Mouse (Mus musculus) kidney, postnatal 4 days (tissue): Measurements from ENCODE around the gene Larp1.
A peak's percentile ranks its signal among the peaks of the same experiment; 100 is the strongest.

ENCODE experiments used
- DNase-seq, 2 experiments: peaks; one replicate each; pipeline ENCODE4 v3.0.0; 2021; ENCODE audit warnings: mixed read lengths in 2 of 2

The Larp1 gene

GRCm38 (mm10) chr11:58003734-58004133, 5.1 kb upstream of the Larp1 start:
- no peak for DNase-seq

DNA sequence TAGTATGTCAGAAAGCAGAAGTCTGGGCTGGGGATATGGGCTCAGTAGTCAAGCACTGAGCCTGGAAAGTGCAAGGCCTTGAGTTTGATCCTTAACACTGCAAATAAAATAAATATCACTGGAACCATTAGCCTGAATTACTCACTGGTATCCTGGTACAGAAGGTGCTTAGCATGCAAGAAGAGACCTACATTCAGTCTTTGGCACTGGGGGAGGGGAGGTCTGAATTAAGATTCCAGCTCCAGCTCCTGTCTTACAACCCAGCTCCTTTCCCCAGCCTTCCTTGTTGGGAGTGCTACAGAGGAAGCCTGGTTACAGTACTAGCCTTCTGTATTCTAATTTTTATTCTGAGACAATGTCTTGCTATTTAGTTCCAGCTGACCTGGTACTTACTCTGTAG, 3.8 kb upstream of the Larp1 start:
- DNase-seq = no peak

GRCm38 (mm10) chr11:58008013-58008412, 851 bp upstream of the Larp1 start:
- DNase-seq = no peak

GRCm38 (mm10) chr11:58008437-58009050, 320 bp upstream of the Larp1 start:
- DNase-seq = peak; percentile 88 to 94

DNA sequence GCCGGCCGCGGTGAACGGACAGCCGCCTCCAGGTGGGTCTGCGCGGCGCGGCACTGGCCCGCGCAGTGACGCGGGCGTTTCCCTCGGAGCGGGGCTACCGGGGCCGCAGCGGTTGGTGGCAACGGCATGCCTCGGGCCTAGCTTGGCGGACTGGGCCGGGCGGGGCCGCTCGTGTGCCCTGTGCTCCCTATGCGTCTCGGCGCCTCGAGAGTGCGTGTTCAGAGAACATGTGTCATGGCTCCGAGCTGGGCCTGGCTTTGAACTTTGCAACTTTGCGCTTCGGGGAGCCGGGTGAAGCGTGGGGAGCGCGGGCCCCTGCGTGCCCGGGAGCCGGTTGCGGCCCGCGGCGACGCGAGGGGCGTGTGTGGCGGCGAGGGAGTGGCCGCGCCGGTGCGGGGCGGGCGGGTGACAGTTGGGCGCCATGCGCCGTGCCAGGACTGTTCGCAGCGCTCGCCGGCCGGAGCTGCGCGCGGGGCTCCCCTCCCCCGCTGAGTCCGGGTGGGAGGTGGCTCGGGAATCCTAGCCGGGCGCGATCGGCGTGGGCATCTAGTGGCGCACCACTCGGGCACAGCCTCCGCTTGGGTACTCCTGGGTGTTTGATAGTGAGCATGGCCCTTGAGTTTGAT, 765 bp downstream of the Larp1 start:
- peak; percentile 75 to 84 for DNase-seq

GRCm38 (mm10) chr11:58010226-58010781, 1.4 kb downstream of the Larp1 start:
- peak in 1 of 2 experiments; percentile 20 for DNase-seq

DNA sequence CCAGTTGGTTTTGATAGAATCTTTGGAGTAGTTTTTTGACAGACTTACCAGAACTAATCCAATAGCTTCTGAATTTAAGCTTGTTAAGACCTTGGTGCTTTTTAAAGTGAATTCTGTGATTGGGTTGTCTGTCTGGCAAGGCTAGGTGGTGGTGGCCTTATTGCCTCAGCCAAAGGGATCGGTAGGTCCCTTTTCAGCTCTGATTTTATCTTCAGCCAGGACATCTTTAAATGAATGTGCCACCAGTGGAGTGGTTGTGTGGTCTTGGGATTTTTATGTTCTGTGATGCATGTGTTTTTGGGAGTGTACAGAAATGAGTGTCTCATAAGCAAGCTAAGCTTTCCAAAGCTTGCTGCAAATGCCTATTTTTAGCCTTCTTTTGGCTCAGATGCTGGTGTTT, 2.1 kb downstream of the Larp1 start:
- DNase-seq = no peak

GRCm38 (mm10) chr11:58011813-58012212, 2.9 kb downstream of the Larp1 start:
- DNase-seq = no peak

- no peak for DNase-seq
Observed at GRCm38 (mm10) chr11:58012674-58013073, 3.8 kb downstream of the Larp1 start.

DNA sequence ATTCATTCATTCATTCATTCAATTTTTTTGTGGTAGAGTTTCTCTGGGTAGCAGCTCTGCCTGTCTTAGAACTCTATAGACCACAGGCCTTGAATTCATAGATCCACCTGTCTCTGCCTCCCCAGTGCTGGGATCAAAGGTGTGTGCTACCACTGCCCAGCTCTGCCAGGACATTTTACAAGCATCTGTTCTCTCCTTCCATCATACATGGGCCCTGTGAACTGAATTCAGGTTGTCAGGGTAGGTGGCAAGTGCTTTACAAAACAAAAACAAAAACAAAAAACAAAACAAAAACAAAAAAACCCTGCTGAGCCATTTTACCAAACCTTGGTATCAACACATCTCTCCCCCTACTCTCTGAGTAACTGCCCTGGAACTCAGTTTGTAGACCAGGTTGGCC, 4.2 kb downstream of the Larp1 start:
- no peak for DNase-seq

- DNase-seq = no peak
Observed at GRCm38 (mm10) chr11:58014604-58015003, 5.7 kb downstream of the Larp1 start.

DNA sequence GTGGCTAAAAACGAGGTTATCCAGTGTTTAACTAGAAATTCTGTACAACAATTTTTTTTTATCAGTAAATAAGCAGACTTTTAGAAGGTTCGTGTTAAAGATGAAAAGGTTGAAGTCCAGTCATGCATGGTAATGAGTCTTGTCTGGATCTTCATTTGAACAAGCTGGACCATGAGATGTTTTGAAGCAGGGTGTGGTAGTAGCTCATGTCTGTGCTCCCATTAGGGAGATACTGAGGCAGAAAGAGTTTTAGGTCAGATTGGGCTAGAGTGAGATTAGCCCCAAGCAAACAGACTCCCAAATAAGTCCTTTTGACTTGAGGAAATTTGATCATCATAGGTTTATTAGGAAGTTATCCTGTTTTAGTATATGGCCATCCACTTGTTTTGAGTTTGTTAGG, 6.5 kb downstream of the Larp1 start:
- DNase-seq = no peak

GRCm38 (mm10) chr11:58016371-58016770, 7.5 kb downstream of the Larp1 start:
- DNase-seq = no peak

DNA sequence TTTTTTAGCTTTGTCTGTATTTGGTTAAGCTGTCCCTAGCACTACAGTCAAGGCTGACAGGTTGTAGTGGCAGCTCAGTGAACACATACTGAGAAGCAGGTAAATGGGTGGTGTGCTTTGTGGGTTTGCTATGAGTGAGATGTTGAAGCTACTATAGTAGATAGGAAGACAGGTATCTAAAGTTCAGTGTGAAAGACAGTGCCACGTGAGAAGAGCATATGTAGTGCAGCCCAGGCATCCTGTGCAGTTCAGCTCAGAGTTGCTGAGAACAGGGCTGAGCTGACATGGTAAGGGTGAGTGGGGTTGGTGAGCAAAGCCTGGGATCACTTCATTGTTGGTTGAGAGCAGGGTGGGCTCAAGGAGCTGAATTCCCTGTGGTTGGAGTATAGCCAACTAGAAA, 8.6 kb downstream of the Larp1 start:
- no peak for DNase-seq

- DNase-seq = peak in 1 of 2 experiments; percentile 28
Observed at GRCm38 (mm10) chr11:58018287-58018686, 9.4 kb downstream of the Larp1 start.

DNA sequence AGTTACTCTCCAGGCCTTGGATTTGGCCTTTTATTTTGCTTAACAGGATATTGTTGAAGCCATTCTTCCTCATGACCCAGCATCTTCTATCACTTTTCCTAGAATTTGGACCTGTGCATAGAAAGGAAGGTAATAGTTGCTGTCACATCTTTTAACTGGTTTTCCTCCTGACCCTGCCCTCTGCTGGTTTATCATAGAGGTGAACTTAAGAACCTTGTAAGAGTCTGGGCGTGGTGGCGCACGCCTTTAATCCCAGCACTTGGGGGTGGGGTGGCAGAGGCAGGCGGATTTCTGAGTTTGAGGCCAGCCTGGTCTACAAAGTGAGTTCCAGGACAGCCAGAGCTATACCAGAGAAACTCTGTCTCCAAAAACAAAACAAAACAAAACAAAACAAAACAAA, 9.8 kb downstream of the Larp1 start:
- DNase-seq = no peak

DNA sequence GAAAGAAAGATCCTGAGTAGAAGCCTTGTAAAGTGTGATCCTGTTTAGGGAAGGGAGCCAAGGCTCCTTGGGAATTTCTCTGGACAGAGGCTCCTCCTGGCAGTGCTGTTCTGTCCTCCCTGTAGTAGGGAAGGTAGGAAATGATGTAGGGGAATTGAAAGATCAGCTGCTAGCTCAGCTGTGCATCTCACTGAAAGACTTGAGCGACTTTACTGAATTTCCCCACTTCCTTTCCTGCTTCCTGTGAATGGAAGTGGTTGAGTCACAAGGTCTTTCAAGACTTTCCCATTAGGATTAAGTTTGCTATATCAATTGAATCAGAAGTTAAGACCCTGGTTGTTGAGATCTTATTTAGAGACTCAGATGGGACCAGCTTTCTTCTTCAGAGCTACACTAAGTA, 12.2 kb downstream of the Larp1 start:
- DNase-seq = no peak

DNA sequence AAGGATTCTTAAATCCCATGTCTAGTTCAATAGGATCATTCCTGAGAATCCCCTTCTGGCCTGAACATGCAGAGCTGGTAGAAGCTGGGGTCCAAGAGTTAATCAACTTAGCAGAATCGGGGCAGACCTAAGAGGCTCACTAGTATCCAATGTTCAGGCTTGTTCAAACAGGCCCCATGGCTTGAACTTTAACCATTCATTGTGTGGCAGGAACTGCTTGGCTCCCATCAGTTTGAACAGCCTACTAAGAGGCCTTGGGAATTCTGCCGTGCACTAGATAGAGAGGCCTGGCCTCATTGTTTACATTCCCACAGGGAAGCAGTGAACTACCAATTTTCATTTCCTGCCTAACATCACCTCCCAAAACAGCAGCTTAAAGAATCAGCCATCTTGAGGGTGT, 12.8 kb downstream of the Larp1 start:
- DNase-seq = no peak

GRCm38 (mm10) chr11:58024271-58024670, 15.4 kb downstream of the Larp1 start:
- DNase-seq = no peak

DNA sequence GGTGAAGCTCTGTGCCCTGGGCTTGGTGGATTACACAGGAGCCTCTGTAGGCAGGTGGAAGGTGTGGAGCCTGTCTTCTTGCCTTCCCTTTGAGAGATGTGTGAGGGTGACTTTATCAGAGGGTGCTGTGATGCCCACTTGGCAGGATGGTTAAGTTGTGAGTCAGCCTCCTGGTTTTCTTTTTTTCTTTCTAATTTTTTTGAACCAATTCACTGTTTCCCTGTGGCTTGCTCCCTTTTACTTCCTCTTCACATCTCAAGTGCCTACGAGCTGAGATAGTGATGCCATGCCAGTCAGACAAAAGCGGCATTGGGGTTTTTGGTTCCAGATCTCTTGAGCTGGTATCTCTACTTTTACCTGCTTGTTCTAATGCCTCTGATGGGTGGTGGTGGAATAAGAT, 15.8 kb downstream of the Larp1 start:
- no peak for DNase-seq

GRCm38 (mm10) chr11:58025881-58026280, 17.0 kb downstream of the Larp1 start:
- DNase-seq = no peak

DNA sequence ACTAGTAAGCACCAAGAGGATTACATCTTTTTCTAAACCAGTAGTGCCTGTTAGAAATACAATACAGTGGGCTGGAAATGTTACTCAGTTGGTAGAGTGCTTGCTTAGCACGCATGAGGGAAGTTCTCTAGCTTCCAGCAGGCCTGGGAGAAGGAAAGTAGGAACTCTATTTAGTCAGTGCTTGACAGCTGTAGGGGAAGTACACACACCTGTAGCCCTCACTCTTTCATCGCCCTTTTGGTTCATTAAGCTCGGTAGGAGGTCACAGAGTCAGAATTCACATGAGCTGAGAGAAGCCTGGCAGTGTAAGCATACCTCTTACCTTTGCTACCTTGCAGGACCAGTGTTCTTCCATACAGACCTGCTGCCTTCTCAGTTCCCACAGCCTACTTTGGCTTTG, 17.5 kb downstream of the Larp1 start:
- DNase-seq = no peak

DNA sequence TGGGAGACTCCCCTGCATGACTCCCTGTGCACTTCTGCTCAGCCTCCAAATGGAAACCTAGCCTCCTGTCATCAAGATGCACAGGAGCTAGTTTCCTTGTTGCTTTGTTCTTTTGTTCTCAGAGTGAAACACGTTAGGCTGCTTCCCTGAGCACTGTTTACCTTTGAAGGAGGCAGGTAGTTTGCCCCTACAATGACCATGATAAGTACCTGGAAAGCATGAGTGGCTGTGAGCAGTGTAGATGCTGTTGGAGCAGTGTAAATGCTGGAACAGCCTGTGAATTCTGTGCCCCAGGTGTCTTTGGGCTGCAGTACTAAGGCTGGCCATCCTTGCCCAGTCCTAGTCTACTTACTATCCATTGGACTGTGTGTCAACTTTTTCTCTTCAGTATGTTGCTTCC, 18.0 kb downstream of the Larp1 start:
- no peak for DNase-seq

- DNase-seq = no peak
Observed at GRCm38 (mm10) chr11:58028981-58029380, 20.1 kb downstream of the Larp1 start.

DNA sequence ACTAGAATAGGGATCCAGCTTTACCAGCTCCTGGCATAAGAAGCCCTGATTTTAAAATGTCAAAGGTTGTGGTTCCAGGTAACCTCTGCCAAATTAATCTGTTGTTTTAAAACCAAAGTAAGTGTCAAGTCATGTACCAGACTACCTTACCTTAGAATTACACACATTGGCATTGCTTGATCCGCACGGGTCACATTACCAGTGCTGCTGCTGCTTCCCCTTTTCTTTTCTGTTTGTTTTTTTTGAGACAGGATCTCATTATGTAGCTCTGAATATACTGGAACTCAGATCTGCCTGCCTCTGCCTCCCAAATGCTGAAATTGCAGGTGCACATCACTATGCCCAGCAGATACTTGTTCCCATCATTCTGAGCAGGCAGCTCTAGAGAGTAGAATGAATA, 21.0 kb downstream of the Larp1 start:
- no peak for DNase-seq
